Mouse (Mus musculus) left cerebral cortex, postnatal 10 days (tissue): ENCODE results near the gene Actg1. TPM values are rescaled to one million over a fixed set of nuclear protein-coding genes. Genes with fewer than 3 reads are reported as not detected.

Experiments
- DNase-seq, 2 experiments: peaks; one replicate each; pipeline ENCODE4 v3.0.0; 2021 to 2022; ENCODE audit warnings: low spot score in 2 of 2, mixed read lengths in 1 of 2; ENCODE audit errors: extremely low spot score in 1 of 2
- intact Hi-C: fragments of 180-260 bp; cut with DNase I; formaldehyde crosslinking; loops from one replicate; pipeline ENCODE4 v1.15.1; 2025
- microRNA-seq: library from miRNA; unstranded; fragments of <30 nt; microRNA quantifications from one replicate; pipeline ENCODE4 v1.2.0, GENCODE M21; 2022
- total RNA-seq, 2 experiments: library from RNA; stranded (reverse); gene quantifications; 2 replicates each; pipeline ENCODE4 v1.2.3; 2021

The Actg1 gene
- total RNA-seq, 2 experiments from 2014 or later: 2,375 to 2,523 TPM

DNA sequence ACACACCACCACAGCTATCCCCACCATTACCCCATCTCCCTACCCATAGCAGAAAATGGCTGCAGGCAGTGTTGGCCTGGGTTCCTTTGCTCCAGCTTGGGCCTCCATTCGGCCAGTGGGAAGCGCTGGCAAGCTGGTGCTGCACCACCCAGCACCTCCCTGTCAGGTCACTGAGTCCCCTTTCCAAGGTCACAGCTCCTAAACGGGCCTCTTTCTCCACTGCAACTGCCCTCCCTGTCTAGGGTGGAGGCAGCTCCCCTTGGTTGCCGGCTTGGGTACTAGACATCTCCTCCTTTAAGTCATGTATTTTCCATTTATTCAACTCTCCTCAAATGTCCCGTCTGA is 44.0 kb downstream of the Actg1 start:
- intact Hi-C loops: no loop called here
- DNase-seq: peak in 1 of 2 experiments; percentile 29

DNA sequence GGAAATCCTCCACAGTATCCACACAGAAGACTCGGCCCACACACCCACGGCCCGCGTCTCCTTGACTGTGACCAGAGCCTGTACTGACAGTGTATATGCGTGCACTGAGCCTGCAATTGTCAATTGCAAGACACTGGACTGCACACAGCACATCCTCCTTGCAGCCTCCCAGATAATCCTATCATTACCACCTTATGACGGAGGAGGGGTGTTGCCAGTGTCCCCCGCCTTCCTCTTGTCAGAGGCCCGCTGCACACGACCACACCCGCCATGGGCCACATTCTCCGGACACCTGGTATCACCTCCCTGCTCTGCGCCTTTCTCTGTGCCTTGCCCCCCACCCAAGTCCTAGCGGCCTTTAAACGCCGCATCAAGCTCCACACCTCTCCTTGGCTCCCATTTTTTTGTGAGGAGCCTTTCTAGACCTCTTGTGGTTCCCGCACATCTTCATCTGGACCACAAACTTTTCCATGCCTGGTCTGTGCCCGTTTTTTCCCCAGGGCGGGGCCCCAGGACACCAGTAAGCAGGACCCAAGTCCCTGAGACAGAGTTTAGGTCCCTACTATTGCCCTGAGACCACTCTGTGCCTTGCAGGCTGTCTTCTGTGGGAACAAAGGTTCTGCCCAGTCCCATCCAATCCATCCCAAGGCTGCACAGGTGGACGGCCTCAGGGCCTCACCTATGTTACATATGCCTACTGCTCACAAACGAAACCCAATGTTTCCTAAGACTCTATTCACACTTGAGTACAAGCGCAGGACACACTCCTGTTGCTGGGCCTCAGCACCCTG is 44.6 kb downstream of the Actg1 start:
- no peak for DNase-seq
- intact Hi-C loops: no loop called here

DNA sequence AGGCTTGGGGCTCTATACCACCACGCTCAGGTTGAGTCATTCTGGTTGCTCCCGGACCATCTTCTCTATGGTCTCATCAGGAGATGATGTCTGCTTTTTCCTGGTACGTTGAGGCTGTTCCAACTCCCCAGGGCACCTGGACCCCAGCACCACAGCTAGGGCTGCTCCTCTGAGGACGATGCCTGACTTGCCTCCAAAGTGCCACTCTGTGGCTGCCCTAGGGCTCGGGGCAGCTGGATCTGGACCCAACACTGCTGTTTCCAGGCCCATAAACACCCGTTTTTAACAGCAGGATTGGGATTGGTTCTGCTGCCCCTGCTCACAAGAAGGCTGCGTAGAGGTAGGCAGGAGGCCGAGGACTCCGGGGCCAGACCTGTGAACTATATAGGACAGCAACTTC is 45.2 kb downstream of the Actg1 start:
- intact Hi-C loops: no loop called here
- no peak for DNase-seq

DNA sequence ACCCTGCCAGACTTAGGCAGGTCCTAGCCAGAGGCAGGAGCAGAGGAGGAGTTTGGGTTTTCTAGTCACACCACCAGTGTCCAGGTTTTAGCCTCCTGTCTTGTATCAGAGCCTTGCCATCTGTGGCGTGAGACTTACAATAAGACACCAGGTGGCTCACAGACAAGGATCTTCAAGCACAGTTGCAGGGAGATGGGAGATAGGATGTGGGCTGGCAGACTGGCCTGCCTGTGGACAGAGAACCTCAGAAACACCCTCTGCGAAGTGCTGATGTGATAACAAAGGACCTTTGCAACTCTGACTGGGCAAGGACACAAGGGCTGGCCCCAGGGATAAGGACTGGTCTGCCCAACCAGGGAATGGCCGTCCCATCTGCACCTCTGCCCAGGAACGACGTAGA is 48.9 kb downstream of the Actg1 start:
- intact Hi-C loops: no loop called here
- DNase-seq: no peak

DNA sequence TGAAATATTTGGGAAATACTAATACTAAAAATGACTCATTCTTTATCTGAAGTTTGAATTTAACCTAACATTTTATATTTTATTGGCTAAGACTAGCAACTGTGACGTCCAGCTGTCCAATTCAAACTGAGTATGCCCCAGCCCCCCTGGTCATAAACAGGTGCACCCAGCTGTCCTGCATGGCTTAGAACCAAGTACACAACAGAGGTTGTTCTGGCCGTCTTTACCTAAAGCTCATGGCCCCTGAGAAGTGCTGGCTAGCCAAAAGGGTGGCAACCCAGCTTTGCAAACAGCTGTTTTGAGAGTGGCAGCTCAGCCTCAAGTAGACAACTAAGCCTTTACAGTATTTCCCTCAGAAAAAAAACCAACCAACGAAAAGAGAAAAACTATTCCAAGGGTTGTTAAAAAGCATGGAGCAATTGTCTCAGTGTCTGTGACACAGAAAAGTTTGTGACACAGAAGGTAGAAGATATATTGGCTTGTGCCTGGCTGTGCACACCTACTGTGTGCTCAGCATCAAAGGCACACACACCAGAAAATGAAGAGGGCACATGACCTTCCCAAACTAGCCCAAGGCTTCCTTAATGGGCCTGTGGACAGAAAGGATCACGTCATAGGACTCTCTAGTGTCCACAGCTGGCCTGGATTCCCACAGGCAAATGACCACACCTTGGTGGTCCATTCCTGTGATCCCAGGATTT is 49.8 kb downstream of the Actg1 start:
- intact Hi-C loops: no loop called here
- DNase-seq: no peak

DNA sequence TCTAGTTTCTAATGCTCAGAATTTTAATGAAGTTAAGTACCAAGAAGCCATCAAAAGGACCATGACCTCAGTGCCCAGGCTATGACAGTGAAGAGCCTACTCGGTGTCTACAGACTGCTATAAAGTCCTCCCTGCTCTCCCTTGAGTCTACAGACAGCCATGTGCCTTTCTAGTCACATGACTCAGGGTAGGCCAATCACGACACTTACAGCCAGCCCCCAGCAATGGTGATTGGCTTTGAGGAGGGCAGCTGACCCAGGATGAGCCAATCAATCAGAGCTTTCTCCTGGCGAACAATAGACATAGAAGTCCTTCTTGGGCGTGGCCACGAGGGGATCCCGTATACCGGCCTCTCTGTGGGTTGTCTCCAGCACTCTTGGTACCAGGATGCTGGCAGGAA is 50.6 kb downstream of the Actg1 start:
- DNase-seq: no peak
- intact Hi-C loops: no loop called here

DNA sequence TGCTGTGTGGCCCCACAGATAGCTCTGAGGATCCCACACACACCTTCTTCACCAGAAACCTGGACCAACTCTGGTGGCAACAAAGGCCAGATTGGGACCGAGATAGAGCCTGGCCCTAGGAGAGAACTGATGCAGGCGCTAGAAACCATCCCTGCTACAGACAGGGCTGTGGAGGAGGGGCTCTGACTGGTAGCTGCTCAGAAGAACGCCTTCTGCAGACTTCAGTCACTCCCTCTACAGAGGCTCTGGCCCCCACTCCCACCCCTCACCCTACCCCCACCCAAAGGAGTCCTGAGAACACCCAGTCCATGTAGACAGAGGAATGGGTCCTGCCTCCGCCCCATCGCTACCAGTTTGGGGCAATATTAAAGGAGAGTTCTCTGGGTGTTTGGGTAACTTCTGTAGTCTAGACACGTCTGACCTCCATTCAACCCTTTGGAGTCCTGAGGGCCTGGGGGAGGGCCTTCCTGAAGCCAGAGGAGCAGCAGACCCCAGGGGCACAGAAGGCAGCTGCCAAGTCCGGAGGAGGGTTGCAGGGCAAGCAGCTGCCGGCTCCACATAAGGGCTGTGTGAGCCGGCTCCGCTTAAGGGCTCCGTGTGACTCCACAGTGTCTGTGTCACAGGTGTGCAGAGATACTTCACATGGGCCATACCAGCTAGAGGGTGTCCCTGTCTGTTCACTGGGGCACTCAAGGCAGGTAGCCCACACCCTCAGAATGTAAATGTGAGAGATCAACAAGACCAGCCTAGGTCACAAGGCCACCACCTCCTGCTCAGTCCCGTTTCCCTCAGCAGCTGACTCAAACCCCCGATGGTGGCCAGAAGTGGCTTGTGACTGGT is 51.8 kb downstream of the Actg1 start:
- intact Hi-C loops: no loop called here
- peak in 1 of 2 experiments; percentile 34 for DNase-seq

Small RNAs within 50 kb of the gene (microRNA-seq; reads per million reads assigned to microRNA genes)
- gene Gm23419 (not detected), gene Mir6935 (3.2 reads per million, percentile 4 among the genes with 10 or more reads in this experiment)

Other genes with a start within 250 kb of the Actg1 start
- gene Tepsin, start 249.8 kb downstream of the Actg1 start, total RNA-seq: 10 to 100 TPM; 17.5 to 21.4 TPM
- gene Ndufaf8, start 249.6 kb downstream of the Actg1 start, total RNA-seq: 10 to 100 TPM; 28.6 to 32.9 TPM
- 100 to 1,000 TPM; 107 to 118 TPM for gene Slc38a10, start 197.2 kb downstream of the Actg1 start, total RNA-seq
- gene Bahcc1, start 115.6 kb downstream of the Actg1 start, total RNA-seq: 10 to 100 TPM; 19.7 to 20.6 TPM
- gene Fscn2, start 13.0 kb upstream of the Actg1 start, total RNA-seq: not detected
- gene Faap100, start 30.2 kb upstream of the Actg1 start, total RNA-seq: 10 to 100 TPM; 59.2 to 64.4 TPM
- gene Nploc4, start 89.2 kb upstream of the Actg1 start, total RNA-seq: 10 to 100 TPM; 63.1 to 70.3 TPM
- gene Tspan10, start 94.1 kb upstream of the Actg1 start, total RNA-seq: not detected
- under 1 TPM; 0.24 to 0.34 TPM for gene Pde6g, start 105.0 kb upstream of the Actg1 start, total RNA-seq
- gene Oxld1, start 109.5 kb upstream of the Actg1 start, total RNA-seq: 10 to 100 TPM; 10.6 to 13.8 TPM
- 10 to 100 TPM; 16.8 to 20.8 TPM for gene Ccdc137, start 109.6 kb upstream of the Actg1 start, total RNA-seq
- 10 to 100 TPM; 60.9 to 61.0 TPM for gene Arl16, start 119.1 kb upstream of the Actg1 start, total RNA-seq
- gene Mrpl12, start 136.1 kb upstream of the Actg1 start, total RNA-seq: 10 to 100 TPM; 76.6 to 79.1 TPM
- gene Slc25a10, start 143.3 kb upstream of the Actg1 start, total RNA-seq: 10 to 100 TPM; 23.4 to 26.6 TPM
- gene Gcgr, start 182.2 kb upstream of the Actg1 start, total RNA-seq: under 1 TPM in 1 of 2 experiments, not detected in 1; 0.26 TPM
- gene Mcrip1, start 201.2 kb upstream of the Actg1 start, total RNA-seq: 100 to 1,000 TPM; 103 to 110 TPM
- gene Ppp1r27, start 202.6 kb upstream of the Actg1 start, total RNA-seq: not detected
- 100 to 1,000 TPM; 136 to 138 TPM for gene P4hb, start 224.7 kb upstream of the Actg1 start, total RNA-seq
- gene Arhgdia, start 233.1 kb upstream of the Actg1 start, total RNA-seq: 100 to 1,000 TPM; 406 to 417 TPM
- gene Alyref, start 249.8 kb upstream of the Actg1 start, total RNA-seq: 10 to 100 TPM; 69.3 to 76.5 TPM
- 100 to 1,000 TPM; 102 to 110 TPM for gene Anapc11, start 249.9 kb upstream of the Actg1 start, total RNA-seq